Mouse (Mus musculus) C2C12 (cell line): ENCODE measurements at regions not wholly inside any gene's neighbourhood (a gene's known extent, or its start where the extent isn't known, plus 50 kb on each side); places are given as distances from the start of the nearest gene placed in this dataset.

Source experiments
- H3K27me3 ChIP-seq: one replicate; pipeline ENCODE4 v1.6.1; 2011; ENCODE audit not compliant: control insufficient read depth, insufficient read depth, insufficient read length
- H3K36me3 ChIP-seq: one replicate; pipeline ENCODE4 v1.6.1; 2011; ENCODE audit not compliant: control insufficient read depth, insufficient read depth
- H3K4me3 ChIP-seq: one replicate; pipeline ENCODE4 v1.5.1; 2011; ENCODE audit warnings: mild to moderate bottlenecking, control low read depth; ENCODE audit not compliant: poor library complexity, insufficient read depth, severe bottlenecking
- H3K79me2 ChIP-seq: one replicate; pipeline ENCODE4 v1.6.1; 2011; ENCODE audit not compliant: control insufficient read depth, insufficient read depth
- H3K79me3 ChIP-seq: one replicate; pipeline ENCODE4 v1.6.1; 2011; ENCODE audit warnings: low read depth, control low read depth
- H3ac ChIP-seq: one replicate; pipeline ENCODE3; 2011; ENCODE audit warnings: low read depth; ENCODE audit not compliant: control insufficient read depth, insufficient read length
- CEBPB ChIP-seq: IDR thresholded peaks from one replicate; pipeline ENCODE4 v1.6.1; 2011; ENCODE audit warnings: low read depth, mild to moderate bottlenecking, control low read depth, moderate library complexity
- CTCF ChIP-seq: IDR thresholded peaks from one replicate; pipeline ENCODE4 v1.5.1; 2011; ENCODE audit not compliant: control insufficient read depth, insufficient read depth, insufficient read length
- FOSL1 ChIP-seq: IDR thresholded peaks from one replicate; pipeline ENCODE4 v1.8.0; 2011; ENCODE audit warnings: mild to moderate bottlenecking, low read length; ENCODE audit not compliant: poor library complexity, insufficient read depth, severe bottlenecking
- MAX ChIP-seq: IDR thresholded peaks from one replicate; pipeline ENCODE4 v1.6.1; 2011; ENCODE audit warnings: mild to moderate bottlenecking, control low read depth
- MYOD1 ChIP-seq: IDR thresholded peaks from one replicate; pipeline ENCODE4 v1.6.1; 2011; ENCODE audit warnings: low read depth; ENCODE audit not compliant: control insufficient read depth, insufficient read length
- MYOG ChIP-seq: IDR thresholded peaks from one replicate; pipeline ENCODE4 v1.6.1; 2011; ENCODE audit not compliant: control insufficient read depth, insufficient read length; ENCODE audit errors: extremely low read depth
- USF1 ChIP-seq: IDR thresholded peaks from one replicate; pipeline ENCODE4 v1.6.1; 2011; ENCODE audit warnings: low read depth, mild to moderate bottlenecking, control low read depth, moderate library complexity

DNA sequence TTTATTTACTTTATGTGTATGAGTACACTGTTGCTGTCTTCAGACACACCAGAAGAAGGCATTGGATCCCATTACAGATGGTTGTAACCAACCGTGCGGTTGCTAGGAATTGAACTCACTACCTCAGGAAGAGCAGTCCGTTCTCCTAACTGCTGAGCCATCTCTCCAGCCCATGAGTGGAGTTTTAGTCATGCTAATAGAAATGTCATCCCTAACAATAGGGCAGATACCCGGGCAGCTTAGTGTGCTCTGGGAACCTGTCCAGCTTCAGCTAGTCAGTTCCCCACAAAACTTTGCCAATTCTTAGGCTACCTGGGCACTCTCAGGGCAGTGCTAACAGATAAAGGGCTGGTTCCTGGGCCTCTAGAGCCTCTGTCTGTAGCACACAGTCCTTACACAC, 503.9 kb upstream of the Tmem132c start:
- H3K4me3 ChIP-seq = no peak overlapping the region
- no peaks in the 10 kb centered on the region for H3K27me3 ChIP-seq
- TF ChIP-seq MYOD1 (no peak), MYOG (no peak), MAX (no peak), CTCF (no peak), USF1 (no peak), FOSL1 (no peak), CEBPB (no peak)
- H3K36me3 ChIP-seq = no peaks in the 10 kb centered on the region
- H3K79me3 ChIP-seq = no peaks in the 10 kb centered on the region
- no peaks in the 10 kb centered on the region for H3K79me2 ChIP-seq
- H3ac ChIP-seq = no peak overlapping the region

DNA sequence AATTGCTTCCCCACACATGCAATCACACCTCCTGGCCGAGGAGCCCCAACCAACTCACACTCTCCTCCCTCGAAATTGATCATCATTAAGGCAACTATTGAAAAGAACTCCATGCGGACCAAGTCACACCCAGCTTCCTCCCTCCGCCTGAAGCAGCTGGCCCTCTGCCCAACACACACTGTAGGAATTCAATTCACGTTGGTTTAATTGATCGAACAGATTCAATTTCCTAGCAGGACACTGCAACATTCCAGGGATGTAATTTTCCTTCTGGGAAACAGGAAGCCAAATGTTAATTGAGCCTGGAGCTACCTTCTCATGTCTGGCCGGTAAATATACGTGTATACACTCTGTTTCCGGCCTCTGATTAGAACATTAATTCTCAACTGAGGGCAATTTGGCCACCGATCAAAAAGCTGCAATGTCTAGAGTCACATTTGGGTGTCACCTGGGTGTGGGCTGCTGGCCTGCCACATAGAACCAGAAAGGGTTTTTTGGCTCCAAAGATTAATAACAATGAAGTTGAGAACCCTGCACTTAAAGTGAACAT, 500.7 kb upstream of the Tmem132c start:
- Histone ChIP-seq H3K36me3 (no peaks in the 10 kb centered on the region), H3K79me2 (no peaks in the 10 kb centered on the region), H3K27me3 (no peaks in the 10 kb centered on the region), H3K79me3 (no peaks in the 10 kb centered on the region), H3K4me3 (no peak overlapping the region), H3ac (no peak overlapping the region)
- TF ChIP-seq USF1 = no peak
- no peak for TF ChIP-seq CTCF

DNA sequence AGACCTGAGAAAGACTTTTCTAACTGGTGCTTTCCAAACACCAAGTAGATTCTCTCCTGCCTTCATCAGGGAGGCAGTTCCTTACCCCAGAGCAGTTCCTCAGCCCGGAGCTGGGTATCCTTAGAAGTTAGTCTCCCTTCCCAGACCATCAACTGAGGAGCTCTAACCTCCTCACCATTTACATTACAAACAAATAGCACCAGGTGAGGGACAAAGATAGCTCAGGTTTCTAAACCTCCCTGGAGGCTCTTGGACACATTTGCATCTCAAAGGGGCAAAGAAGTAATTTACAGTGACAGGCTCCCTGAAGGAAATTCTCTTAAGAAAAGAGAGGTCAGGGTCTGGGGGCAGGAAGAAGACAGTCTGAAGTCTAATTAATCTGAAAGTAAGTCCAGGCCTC, 486.5 kb upstream of the Tmem132c start:
- Histone ChIP-seq H3K79me3 (no peaks in the 10 kb centered on the region), H3K4me3 (no peak overlapping the region), H3K27me3 (no peaks in the 10 kb centered on the region), H3K79me2 (no peaks in the 10 kb centered on the region), H3K36me3 (no peaks in the 10 kb centered on the region), H3ac (no peak overlapping the region)
- no peak for TF ChIP-seq MAX
- TF ChIP-seq USF1 = no peak
- TF ChIP-seq CEBPB = no peak
- TF ChIP-seq CTCF = no peak
- TF ChIP-seq MYOG = no peak
- TF ChIP-seq MYOD1 = no peak
- no peak for TF ChIP-seq FOSL1

DNA sequence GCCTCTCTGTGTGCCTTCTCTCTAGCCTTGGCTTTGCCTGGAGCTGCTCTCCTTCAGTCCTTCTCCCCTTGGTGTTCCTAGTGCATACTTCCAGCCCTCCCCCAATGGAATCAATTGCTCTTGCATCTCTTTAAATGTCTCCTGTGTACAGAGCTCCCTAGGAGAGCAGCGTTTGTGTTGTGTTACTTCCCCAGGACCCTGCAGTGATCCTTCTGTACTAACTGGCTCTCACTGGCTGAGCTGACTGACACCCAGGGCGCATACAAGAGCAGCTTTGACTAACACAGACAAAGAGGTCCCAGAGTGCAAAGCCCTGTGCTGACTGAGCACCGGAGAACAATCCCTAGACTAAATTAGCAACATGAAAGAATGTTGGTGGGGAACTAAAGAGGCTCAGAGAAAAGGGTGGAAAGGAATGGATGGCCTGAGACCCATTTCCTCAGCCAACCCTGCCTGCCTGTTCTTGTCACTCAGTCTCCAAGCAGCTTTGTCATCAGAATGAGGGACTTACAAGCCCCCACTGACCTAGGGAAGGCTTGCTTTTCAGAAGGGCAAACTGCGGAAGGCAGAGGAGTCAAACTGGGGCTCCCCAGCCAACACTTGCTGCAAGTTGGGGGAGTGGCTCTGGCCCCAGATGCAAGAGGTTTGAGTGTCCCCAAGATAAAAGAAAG, 476.4 kb upstream of the Tmem132c start:
- TF ChIP-seq MYOG (no peak), FOSL1 (no peak), CTCF (no peak), MAX (no peak), CEBPB (no peak), USF1 (no peak), MYOD1 (no peak)
- Histone ChIP-seq H3ac (no peak overlapping the region), H3K36me3 (no peaks in the 10 kb centered on the region), H3K79me3 (no peaks in the 10 kb centered on the region), H3K79me2 (no peaks in the 10 kb centered on the region), H3K4me3 (no peak overlapping the region), H3K27me3 (no peaks in the 10 kb centered on the region)

DNA sequence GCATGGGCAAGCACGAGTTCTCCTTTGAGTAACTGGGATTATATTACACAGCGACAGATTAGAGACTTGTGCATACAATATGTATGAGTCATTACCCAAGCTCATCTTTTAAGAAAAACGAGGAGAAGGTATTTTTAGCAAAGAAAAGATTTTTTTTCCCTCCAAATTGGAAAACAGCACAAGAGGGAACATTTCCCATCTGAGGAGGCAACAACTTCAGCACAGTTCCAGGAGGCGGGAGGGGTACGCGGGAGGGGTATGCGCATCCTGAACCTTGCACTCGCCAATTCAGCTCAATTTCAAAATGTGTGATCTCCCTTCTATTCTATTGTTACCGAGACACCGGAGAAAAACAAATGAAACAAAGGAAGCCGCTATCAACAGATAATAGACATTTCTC, 472.6 kb upstream of the Tmem132c start:
- no peak overlapping the region for H3K4me3 ChIP-seq
- no peak overlapping the region for H3ac ChIP-seq
- no peaks in the 10 kb centered on the region for H3K79me3 ChIP-seq
- no peaks in the 10 kb centered on the region for H3K79me2 ChIP-seq
- TF ChIP-seq CTCF (no peak), MYOD1 (no peak), CEBPB (no peak), MAX (no peak), USF1 (no peak), MYOG (no peak), FOSL1 (no peak)
- H3K36me3 ChIP-seq = no peaks in the 10 kb centered on the region
- no peaks in the 10 kb centered on the region for H3K27me3 ChIP-seq
